Mouse (Mus musculus): ENCODE measurements around the gene Fam209. TPM values are rescaled to one million over a fixed set of nuclear protein-coding genes. Genes with fewer than 3 reads are reported as not detected.

Gene Fam209
- not detected for polyA plus RNA-seq (2014; fragmentation: Illumina TruSeq; extraction: RNeasy Lipid Tissue Mini Kit (QIAGEN cat#74804); ENCODE audit: low read depth, low replicate concordance)

DNA sequence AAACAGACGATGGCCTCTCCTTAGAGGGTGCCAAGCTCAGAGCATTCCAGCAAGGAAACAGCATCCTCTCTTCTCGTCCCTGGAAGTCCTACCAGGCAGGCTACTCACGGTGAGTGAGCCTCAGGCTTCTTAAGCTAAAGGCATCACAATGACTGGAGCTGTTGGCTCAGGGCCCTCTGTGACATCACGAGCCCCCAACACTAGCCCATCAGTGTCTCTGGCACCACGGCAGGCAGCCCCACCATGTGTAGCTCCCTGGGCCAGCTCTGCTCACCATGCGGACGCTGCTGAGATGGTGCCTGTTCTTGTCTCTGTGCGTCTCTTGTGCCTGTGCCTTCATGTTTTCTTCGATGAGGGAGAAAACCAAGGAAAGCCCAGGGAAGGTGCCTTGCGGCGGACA lies at the start of gene Fam209:
TSS of gene Fam209 (plus strand) at position 203 of the 400 bp plus-strand sequence.

GRCm38 (mm10) chr2:172439843-172440639 lies 32.3 kb upstream of the Fam209 start, which contains the start of gene Rtf2:
TSS of gene Rtf2 (plus strand) at chr2:172440556.

GRCm38 (mm10) chr2:172458496-172458895 lies 13.8 kb upstream of the Fam209 start, which contains the start of gene Gcnt7:
TSS of gene Gcnt7 (minus strand) at chr2:172458596.

Other genes starting within 250 kb of the Fam209 start
- not detected for gene Mc3r, start 224.0 kb upstream of the Fam209 start, polyA plus RNA-seq (2014; fragmentation: Illumina TruSeq; extraction: RNeasy Lipid Tissue Mini Kit (QIAGEN cat#74804); ENCODE audit: low read depth, low replicate concordance)
- 45.3 TPM for gene Fam210b, start 127.0 kb upstream of the Fam209 start, polyA plus RNA-seq (2014; fragmentation: Illumina TruSeq; extraction: RNeasy Lipid Tissue Mini Kit (QIAGEN cat#74804); ENCODE audit: low read depth, low replicate concordance)
- gene Aurka, start 102.0 kb upstream of the Fam209 start, polyA plus RNA-seq (2014; fragmentation: Illumina TruSeq; extraction: RNeasy Lipid Tissue Mini Kit (QIAGEN cat#74804); ENCODE audit: low read depth, low replicate concordance) = 3.0 TPM
- 6.9 TPM for gene Cstf1, start 101.8 kb upstream of the Fam209 start, polyA plus RNA-seq (2014; fragmentation: Illumina TruSeq; extraction: RNeasy Lipid Tissue Mini Kit (QIAGEN cat#74804); ENCODE audit: low read depth, low replicate concordance)
- 0.17 TPM for gene Cass4, start 78.7 kb upstream of the Fam209 start, polyA plus RNA-seq (2014; fragmentation: Illumina TruSeq; extraction: RNeasy Lipid Tissue Mini Kit (QIAGEN cat#74804); ENCODE audit: low read depth, low replicate concordance)
- gene Rtf2, start 32.0 kb upstream of the Fam209 start, polyA plus RNA-seq (2014; fragmentation: Illumina TruSeq; extraction: RNeasy Lipid Tissue Mini Kit (QIAGEN cat#74804); ENCODE audit: low read depth, low replicate concordance) = 4.7 TPM
- not detected for gene Gcnt7, start 13.9 kb upstream of the Fam209 start, polyA plus RNA-seq (2014; fragmentation: Illumina TruSeq; extraction: RNeasy Lipid Tissue Mini Kit (QIAGEN cat#74804); ENCODE audit: low read depth, low replicate concordance)
- gene Tfap2c, start 77.1 kb downstream of the Fam209 start, polyA plus RNA-seq (2014; fragmentation: Illumina TruSeq; extraction: RNeasy Lipid Tissue Mini Kit (QIAGEN cat#74804); ENCODE audit: low read depth, low replicate concordance) = not detected